Mouse (Mus musculus) G1E (cell line): ENCODE measurements around the gene Cat. TPM values are rescaled to one million over a fixed set of nuclear protein-coding genes. Genes with fewer than 3 reads are reported as not detected.

Experiments used
- ATAC-seq: 2 replicates; pipeline ENCODE4 v1.8.0; 2016; ENCODE audit warnings: mild to moderate bottlenecking; ENCODE audit not compliant: insufficient number of reproducible peaks, poor library complexity, low FRiP score, severe bottlenecking; ENCODE audit errors: extremely low read depth
- DNase-seq: peaks from one replicate; pipeline ENCODE4 v3.0.0; 2012; ENCODE audit warnings: low spot score
- H3K27me3 ChIP-seq: 2 replicates; pipeline ENCODE4 v1.6.1; 2012; ENCODE audit warnings: mild to moderate bottlenecking, low read length, inconsistent platforms; ENCODE audit not compliant: insufficient read depth
- H3K36me3 ChIP-seq: replicated peaks from 2 replicates; pipeline ENCODE3; 2012; ENCODE audit warnings: mild to moderate bottlenecking, inconsistent platforms
- H3K4me1 ChIP-seq: 2 replicates; pipeline ENCODE4 v1.6.1; 2012; ENCODE audit warnings: low read depth, low read length, inconsistent platforms, mixed read lengths; ENCODE audit not compliant: insufficient read depth
- H3K4me3 ChIP-seq: 2 replicates; pipeline ENCODE4 v1.5.1; 2012; ENCODE audit warnings: low read depth, mild to moderate bottlenecking, inconsistent platforms, low read length, moderate library complexity, mixed read lengths
- H3K9me3 ChIP-seq: replicated peaks from 2 replicates; pipeline ENCODE4 v1.6.1; 2012; ENCODE audit warnings: inconsistent platforms
- CTCF ChIP-seq: IDR thresholded peaks from 2 replicates; pipeline ENCODE4 v1.5.1; 2012; ENCODE audit warnings: low read depth, low read length, inconsistent platforms, mixed read lengths
- GATA1 ChIP-seq: IDR thresholded peaks from 2 replicates; pipeline ENCODE4 v1.6.1; 2012; ENCODE audit warnings: borderline replicate concordance, low read length, inconsistent platforms, mixed read lengths
- GATA2 ChIP-seq: IDR thresholded peaks from 2 replicates; pipeline ENCODE4 v1.6.1; 2012; ENCODE audit warnings: low read depth, low read length, inconsistent platforms, borderline replicate concordance
- POLR2AphosphoS5 ChIP-seq: IDR thresholded peaks from 2 replicates; pipeline ENCODE4 v1.6.1; 2012; ENCODE audit warnings: low read depth, low read length, inconsistent platforms; ENCODE audit not compliant: insufficient replicate concordance
- TAL1 ChIP-seq: conservative IDR thresholded peaks from 2 replicates; pipeline ENCODE4 v1.6.1; 2012; ENCODE audit warnings: low read depth, low read length, inconsistent platforms, mixed read lengths
- polyA plus RNA-seq: library from polyadenylated mRNA; stranded (reverse); fragments of >175 nt; gene quantifications from 2 replicates; pipeline ENCODE4 v1.2.3, GENCODE M21; 2012
- total RNA-seq, 2 experiments: library from RNA; stranded (forward) in 1 of 2; stranded (reverse) in 1 of 2; fragments of 200-1000 nt in 1 of 2; fragments of >200 nt in 1 of 2; fragmentation: Nextera tagmentation in 1 of 2; gene quantifications; 2 replicates each; pipeline ENCODE4 v1.2.3; 2014 to 2017

The Cat gene
- total and polyA plus RNA-seq, 3 experiments: 122 to 325 (median 144) TPM

- Histone ChIP-seq H3K27me3 (no peaks in the 10 kb centered on the region), H3K4me3 (no peak overlapping the region), H3K36me3 (peaks cover 95% of the 10 kb centered on the region), H3K9me3 (no peaks in the 10 kb centered on the region), H3K4me1 (peaks cover 9% of the 10 kb centered on the region; the same call in 1 of the 2 replicates)
- TF ChIP-seq GATA1 (no peak), CTCF (no peak), GATA2 (no peak), TAL1 (no peak), POLR2AphosphoS5 (no peak)
- DNase-seq: no peak
- no peak for ATAC-seq
These were observed 25.9 kb downstream of the Cat start for GRCm38 (mm10) chr2:103459069-103459468.

GRCm38 (mm10) chr2:103457628-103458027 lies 27.3 kb downstream of the Cat start:
- H3K9me3 ChIP-seq: no peaks in the 10 kb centered on the region
- peaks cover 95% of the 10 kb centered on the region for H3K36me3 ChIP-seq
- no peak for TF ChIP-seq POLR2AphosphoS5
- TF ChIP-seq GATA1: no peak
- TF ChIP-seq TAL1: no peak
- TF ChIP-seq GATA2: no peak
- no peak for TF ChIP-seq CTCF
- no peak overlapping the region for H3K4me3 ChIP-seq
- ATAC-seq (no peak), DNase-seq (no peak)
- no peaks in the 10 kb centered on the region for H3K27me3 ChIP-seq
- peaks cover 9% of the 10 kb centered on the region; the same call in 1 of the 2 replicates for H3K4me1 ChIP-seq

DNA sequence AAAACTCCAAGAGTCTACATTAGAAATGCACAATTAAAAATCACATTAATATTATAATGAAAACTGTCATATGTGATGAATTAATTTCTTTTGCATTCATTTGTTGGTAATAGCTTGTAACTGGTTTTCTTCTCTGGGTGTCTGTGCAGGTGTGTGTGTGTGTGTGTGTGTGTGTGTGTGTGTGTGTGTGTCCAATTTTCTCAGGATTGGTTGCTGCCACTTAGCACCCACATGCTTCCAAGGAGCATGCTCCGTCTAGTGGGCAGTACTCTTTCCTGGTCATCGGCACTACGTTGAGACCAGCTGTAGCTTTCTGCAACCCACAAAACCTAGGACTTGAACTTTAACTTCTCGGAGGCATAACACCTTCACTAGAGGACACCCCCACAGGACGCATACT lies 27.9 kb downstream of the Cat start:
- Histone ChIP-seq H3K9me3 (no peaks in the 10 kb centered on the region), H3K36me3 (peaks cover 96% of the 10 kb centered on the region), H3K4me3 (no peak overlapping the region), H3K27me3 (no peaks in the 10 kb centered on the region), H3K4me1 (peaks cover 9% of the 10 kb centered on the region; the same call in 1 of the 2 replicates)
- ATAC-seq (no peak), DNase-seq (no peak)
- TF ChIP-seq GATA1 (no peak), CTCF (no peak), GATA2 (no peak), TAL1 (no peak)

- DNase-seq (peak; percentile 53), ATAC-seq (no peak)
- H3K4me3 ChIP-seq: no peak overlapping the region
- H3K9me3 ChIP-seq: no peaks in the 10 kb centered on the region
- TF ChIP-seq CTCF (peak; percentile 94), GATA1 (no peak)
- no peaks in the 10 kb centered on the region for H3K27me3 ChIP-seq
- peaks cover 96% of the 10 kb centered on the region for H3K36me3 ChIP-seq
- H3K4me1 ChIP-seq: peaks cover 9% of the 10 kb centered on the region; the same call in 1 of the 2 replicates
These were observed 28.3 kb downstream of the Cat start for GRCm38 (mm10) chr2:103456646-103457045.

- no peaks in the 10 kb centered on the region for H3K9me3 ChIP-seq
- H3K27me3 ChIP-seq: no peaks in the 10 kb centered on the region
- DNase-seq (no peak), ATAC-seq (no peak)
- TF ChIP-seq GATA1 (no peak), POLR2AphosphoS5 (no peak), TAL1 (no peak), GATA2 (no peak), CTCF (no peak)
- peaks cover 92% of the 10 kb centered on the region for H3K36me3 ChIP-seq
- peaks cover 9% of the 10 kb centered on the region; the same call in 1 of the 2 replicates for H3K4me1 ChIP-seq
- H3K4me3 ChIP-seq: no peak overlapping the region
These were observed 29.2 kb downstream of the Cat start for GRCm38 (mm10) chr2:103455748-103456147.

- no peak for DNase-seq
- H3K4me3 ChIP-seq: no peak overlapping the region
- H3K4me1 ChIP-seq: no peaks in the 10 kb centered on the region
- no peaks in the 10 kb centered on the region for H3K27me3 ChIP-seq
- ATAC-seq: no peak
- peaks cover 62% of the 10 kb centered on the region for H3K36me3 ChIP-seq
- TF ChIP-seq GATA2 (no peak), CTCF (no peak), POLR2AphosphoS5 (no peak), TAL1 (no peak), GATA1 (no peak)
- no peaks in the 10 kb centered on the region for H3K9me3 ChIP-seq
These were observed 32.4 kb downstream of the Cat start for GRCm38 (mm10) chr2:103452550-103452949.

DNA sequence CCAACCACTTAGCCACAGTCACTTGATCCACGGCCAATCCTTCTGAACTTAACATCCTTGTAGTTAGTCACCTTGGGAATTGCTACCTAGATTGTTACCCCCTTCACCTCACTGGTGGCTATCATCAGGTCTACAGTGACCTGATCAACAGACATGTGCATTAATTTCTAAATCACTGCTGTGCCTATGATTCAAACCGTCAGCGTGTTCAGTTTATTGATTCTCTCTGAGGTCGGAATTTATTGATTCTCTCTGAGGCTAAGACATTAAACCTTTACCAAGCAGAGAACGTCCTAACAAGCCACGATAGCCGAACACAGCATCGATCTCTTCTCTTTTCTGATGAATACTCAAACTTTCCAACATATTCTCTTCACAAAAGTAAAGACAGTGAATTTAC lies 34.7 kb downstream of the Cat start:
- H3K4me1 ChIP-seq: peaks cover 1% of the 10 kb centered on the region; the same call in 1 of the 2 replicates
- DNase-seq: no peak
- H3K27me3 ChIP-seq: peaks cover 5% of the 10 kb centered on the region; the same call in 1 of the 2 replicates
- H3K4me3 ChIP-seq: no peak overlapping the region
- no peak for ATAC-seq
- peaks cover 41% of the 10 kb centered on the region for H3K36me3 ChIP-seq
- TF ChIP-seq TAL1 (no peak), GATA1 (no peak), CTCF (no peak), POLR2AphosphoS5 (no peak), GATA2 (no peak)
- H3K9me3 ChIP-seq: no peaks in the 10 kb centered on the region
